Mouse (Mus musculus): ENCODE data around the gene Gna12. TPM values are rescaled to one million over a fixed set of nuclear protein-coding genes. Genes with fewer than 3 reads are reported as not detected.

Gene Gna12
- polyA plus RNA-seq, 1 experiment, result 49.5 TPM

DNA sequence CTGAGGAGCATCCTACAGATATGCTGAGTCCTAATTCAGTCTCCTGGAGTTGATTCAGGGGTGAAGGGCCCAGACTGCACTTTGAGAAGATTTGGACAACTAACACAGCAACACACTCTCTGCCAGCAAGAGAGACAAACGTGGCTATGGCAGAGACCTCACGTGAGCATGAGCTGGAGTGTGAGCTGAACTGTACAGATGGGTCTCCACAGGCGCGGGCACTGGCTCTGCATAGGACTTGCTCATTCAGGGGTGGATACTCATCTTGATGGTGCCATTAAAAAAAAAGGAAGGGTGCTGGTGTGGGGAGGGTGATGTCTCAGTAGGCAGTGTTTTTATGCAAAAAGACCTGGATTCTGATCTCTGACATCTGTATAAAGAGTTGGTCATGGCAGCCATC is 55.1 kb downstream of the Gna12 start:
- H3K4me3 ChIP-seq (ENCODE audit: insufficient read depth, low read length), result no peak overlapping the region
- H3K27ac ChIP-seq (ENCODE audit: insufficient read depth, low read length), result no peak overlapping the region
- no peaks in the 10 kb centered on the region for H3K4me1 ChIP-seq (ENCODE audit: control insufficient read depth, insufficient read depth, low read length)
- TF ChIP-seq POLR2A (IDR thresholded peaks at IDR 0.05; ENCODE audit: low read depth, low read length), result no peak
- no peak for TF ChIP-seq CTCF (IDR thresholded peaks at IDR 0.05; ENCODE audit: borderline replicate concordance, insufficient read depth, low read length)

DNA sequence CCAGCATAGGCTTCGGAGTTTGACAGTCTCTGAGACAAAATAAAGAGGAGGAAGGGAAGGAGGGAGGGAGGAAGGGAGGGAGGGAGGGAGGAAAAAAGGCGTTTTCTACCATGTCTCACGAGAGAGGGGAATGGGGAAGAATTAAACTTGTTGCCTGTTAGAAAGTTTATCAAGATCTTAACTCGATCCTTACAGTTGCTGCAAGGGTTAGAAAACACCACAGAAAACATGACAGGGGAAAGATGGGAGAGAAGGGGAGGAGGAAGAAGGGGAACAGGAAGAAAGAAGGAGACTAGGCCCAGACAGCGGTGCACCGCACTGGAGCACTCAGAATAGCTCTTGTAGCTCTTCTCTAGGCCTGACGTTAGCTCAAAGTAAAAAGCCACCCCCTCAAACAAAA is 58.1 kb downstream of the Gna12 start:
- Histone ChIP-seq H3K27ac (ENCODE audit: insufficient read depth, low read length) (no peak overlapping the region), H3K4me3 (ENCODE audit: insufficient read depth, low read length) (no peak overlapping the region), H3K4me1 (ENCODE audit: control insufficient read depth, insufficient read depth, low read length) (peaks cover 13% of the 10 kb centered on the region)
- TF ChIP-seq CTCF (IDR thresholded peaks at IDR 0.05; ENCODE audit: borderline replicate concordance, insufficient read depth, low read length) (no peak), POLR2A (IDR thresholded peaks at IDR 0.05; ENCODE audit: low read depth, low read length) (no peak)

DNA sequence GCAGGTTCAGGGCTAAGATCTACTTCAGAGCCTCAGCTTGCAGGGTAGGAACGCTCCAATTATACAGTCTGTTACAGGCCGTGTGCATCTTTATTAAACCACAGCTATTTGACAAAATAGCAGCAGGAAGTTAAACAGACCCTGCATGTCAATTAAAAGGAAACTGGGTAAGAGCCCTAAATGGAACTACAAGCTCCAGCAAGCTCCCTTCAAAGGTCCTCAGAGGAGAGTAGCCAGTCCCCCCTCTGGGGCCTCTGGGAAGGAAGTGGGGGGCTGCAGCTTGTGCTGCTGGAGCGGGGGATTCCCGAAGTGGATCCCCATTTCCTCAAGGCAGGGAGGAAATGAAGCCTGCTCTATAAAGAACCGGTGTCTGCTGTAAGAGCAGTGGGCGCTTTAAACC is 58.6 kb downstream of the Gna12 start:
- Histone ChIP-seq H3K4me3 (ENCODE audit: insufficient read depth, low read length) (no peak overlapping the region), H3K27ac (ENCODE audit: insufficient read depth, low read length) (peak overlapping the region; percentile 42; the same call in 1 of the 2 replicates), H3K4me1 (ENCODE audit: control insufficient read depth, insufficient read depth, low read length) (peaks cover 15% of the 10 kb centered on the region)
- no peak for TF ChIP-seq CTCF (IDR thresholded peaks at IDR 0.05; ENCODE audit: borderline replicate concordance, insufficient read depth, low read length)
- TF ChIP-seq POLR2A (IDR thresholded peaks at IDR 0.05; ENCODE audit: low read depth, low read length), result no peak

DNA sequence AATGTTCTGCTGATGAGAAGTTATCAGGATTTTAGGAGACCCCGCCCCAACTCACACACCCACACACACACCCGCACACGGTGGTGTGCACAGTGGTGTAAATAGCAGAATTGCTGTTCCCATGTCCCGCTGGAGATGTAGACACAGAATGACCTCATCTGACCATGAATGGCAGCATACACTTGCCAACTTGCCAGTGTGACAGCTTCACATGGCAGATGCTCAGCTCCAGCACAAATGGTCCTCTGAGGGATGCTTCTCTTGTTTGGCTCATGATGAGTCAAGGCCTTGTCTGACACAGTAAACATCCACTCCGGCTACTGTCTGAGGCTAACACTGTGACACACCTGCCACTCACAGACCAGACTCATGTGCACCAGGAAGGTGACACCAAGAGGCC is 61.9 kb downstream of the Gna12 start:
- Histone ChIP-seq H3K4me1 (ENCODE audit: control insufficient read depth, insufficient read depth, low read length) (peaks cover 22% of the 10 kb centered on the region), H3K27ac (ENCODE audit: insufficient read depth, low read length) (peak overlapping the region; percentile 70), H3K4me3 (ENCODE audit: insufficient read depth, low read length) (no peak overlapping the region)
- no peak for TF ChIP-seq POLR2A (IDR thresholded peaks at IDR 0.05; ENCODE audit: low read depth, low read length)
- TF ChIP-seq CTCF (IDR thresholded peaks at IDR 0.05; ENCODE audit: borderline replicate concordance, insufficient read depth, low read length), result no peak

DNA sequence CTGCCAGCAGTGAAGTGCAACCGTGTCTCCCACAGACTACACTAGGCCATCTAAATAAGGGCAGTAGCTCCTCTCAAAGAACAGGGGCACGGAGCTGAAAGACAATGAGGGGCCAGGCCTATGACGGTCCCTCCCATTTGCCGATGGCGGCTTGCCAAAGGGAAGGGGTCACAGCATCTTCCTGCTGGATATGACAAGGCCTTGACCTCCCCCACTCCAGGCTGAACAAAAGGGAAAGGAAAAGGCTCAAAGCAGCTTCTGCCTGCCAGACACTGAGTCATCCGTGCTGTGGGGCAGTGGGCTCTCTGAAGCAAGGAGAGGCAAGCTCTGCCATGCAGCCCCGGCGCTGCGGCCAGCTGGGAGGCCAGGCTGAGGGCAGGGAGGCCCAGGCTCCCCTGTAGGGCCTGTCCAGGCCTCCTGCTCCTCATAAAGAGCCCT is 62.5 kb downstream of the Gna12 start:
- TF ChIP-seq CTCF (IDR thresholded peaks at IDR 0.05; ENCODE audit: borderline replicate concordance, insufficient read depth, low read length), result no peak
- no peak for TF ChIP-seq POLR2A (IDR thresholded peaks at IDR 0.05; ENCODE audit: low read depth, low read length)
- Histone ChIP-seq H3K27ac (ENCODE audit: insufficient read depth, low read length) (peak overlapping the region; percentile 70), H3K4me1 (ENCODE audit: control insufficient read depth, insufficient read depth, low read length) (peaks cover 22% of the 10 kb centered on the region), H3K4me3 (ENCODE audit: insufficient read depth, low read length) (no peak overlapping the region)

DNA sequence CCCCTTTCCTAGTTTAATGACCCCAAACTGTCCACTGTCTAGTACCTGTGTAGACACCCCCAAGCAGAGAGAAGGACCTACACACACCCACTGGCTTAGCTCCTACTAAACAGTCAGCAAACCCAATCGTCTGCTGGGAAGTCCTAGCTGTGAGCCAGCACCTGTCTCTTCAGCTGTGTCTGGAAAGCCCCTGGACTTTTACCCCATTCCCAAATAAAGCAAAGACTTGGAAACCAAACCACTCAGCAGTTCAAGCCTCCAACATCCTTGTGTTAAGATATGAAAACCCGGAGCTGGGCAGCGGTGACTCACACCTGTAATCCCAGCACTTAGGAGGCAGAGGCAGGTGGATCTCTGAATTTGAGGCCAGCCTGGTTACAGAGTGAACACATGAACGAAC is 63.7 kb downstream of the Gna12 start:
- TF ChIP-seq POLR2A (IDR thresholded peaks at IDR 0.05; ENCODE audit: low read depth, low read length) (no peak), CTCF (IDR thresholded peaks at IDR 0.05; ENCODE audit: borderline replicate concordance, insufficient read depth, low read length) (no peak)
- Histone ChIP-seq H3K4me3 (ENCODE audit: insufficient read depth, low read length) (no peak overlapping the region), H3K27ac (ENCODE audit: insufficient read depth, low read length) (no peak overlapping the region), H3K4me1 (ENCODE audit: control insufficient read depth, insufficient read depth, low read length) (peaks cover 22% of the 10 kb centered on the region)

DNA sequence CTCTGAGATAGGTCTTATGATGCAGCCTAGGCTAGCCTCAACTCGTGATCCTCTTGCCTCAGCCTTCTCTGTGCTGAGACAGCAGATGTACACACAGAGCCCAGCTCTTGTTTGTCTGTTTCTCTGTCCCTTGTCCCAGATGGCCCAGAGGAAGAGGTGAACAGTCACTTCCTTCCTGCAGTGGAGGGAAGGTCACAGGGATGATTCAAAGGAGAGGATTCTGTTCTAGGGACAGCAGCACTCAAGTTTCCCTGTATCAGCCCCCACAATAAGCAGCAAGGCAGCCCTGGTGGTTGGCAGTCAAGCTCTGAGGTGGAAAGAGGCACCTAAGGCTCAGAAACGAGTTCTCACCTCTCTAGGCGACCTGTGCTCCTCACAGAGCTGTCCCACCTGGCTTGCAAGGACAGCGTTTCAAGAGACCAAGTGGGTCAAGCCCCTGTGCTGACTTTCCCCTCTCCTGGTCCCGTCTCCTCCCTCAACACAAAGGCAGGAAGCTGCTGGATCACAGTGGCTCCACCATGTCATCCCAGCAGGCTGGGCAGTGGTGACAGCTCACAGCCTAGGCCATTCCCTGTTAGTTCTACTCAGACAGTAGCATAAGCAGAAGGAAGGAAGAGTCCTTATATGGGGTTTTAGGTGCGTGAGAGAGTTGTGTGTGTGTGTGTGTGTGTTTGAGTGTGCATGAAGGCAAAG is 65.2 kb downstream of the Gna12 start:
- Histone ChIP-seq H3K4me1 (ENCODE audit: control insufficient read depth, insufficient read depth, low read length) (peaks cover 22% of the 10 kb centered on the region), H3K4me3 (ENCODE audit: insufficient read depth, low read length) (no peak overlapping the region), H3K27ac (ENCODE audit: insufficient read depth, low read length) (no peak overlapping the region)
- TF ChIP-seq CTCF (IDR thresholded peaks at IDR 0.05; ENCODE audit: borderline replicate concordance, insufficient read depth, low read length) (no peak), POLR2A (IDR thresholded peaks at IDR 0.05; ENCODE audit: low read depth, low read length) (no peak)

DNA sequence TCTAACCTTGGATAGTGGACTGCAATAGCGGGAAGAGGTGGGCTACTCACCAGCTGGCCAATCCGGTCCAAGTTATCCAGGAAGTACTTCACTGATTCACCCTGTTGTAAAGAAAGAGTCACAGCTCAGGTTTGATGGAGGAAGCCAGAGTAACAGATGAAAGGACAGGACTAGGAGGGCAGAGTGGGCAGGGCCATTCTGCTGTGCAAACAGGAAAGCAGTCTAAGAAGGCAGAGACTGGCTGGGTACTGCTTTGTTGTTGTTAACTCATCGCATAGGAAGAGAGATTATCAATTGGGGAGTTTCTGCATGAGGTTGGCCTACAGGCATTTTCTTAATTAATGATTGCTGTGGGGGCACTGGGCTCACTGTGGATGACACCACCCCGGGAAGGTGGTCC is 67.7 kb downstream of the Gna12 start:
- no peak for TF ChIP-seq CTCF (IDR thresholded peaks at IDR 0.05; ENCODE audit: borderline replicate concordance, insufficient read depth, low read length)
- TF ChIP-seq POLR2A (IDR thresholded peaks at IDR 0.05; ENCODE audit: low read depth, low read length), result no peak
- H3K4me3 ChIP-seq (ENCODE audit: insufficient read depth, low read length), result no peak overlapping the region
- H3K27ac ChIP-seq (ENCODE audit: insufficient read depth, low read length), result no peak overlapping the region
- H3K4me1 ChIP-seq (ENCODE audit: control insufficient read depth, insufficient read depth, low read length), result peaks cover 11% of the 10 kb centered on the region; the same call in 1 of the 2 replicates

DNA sequence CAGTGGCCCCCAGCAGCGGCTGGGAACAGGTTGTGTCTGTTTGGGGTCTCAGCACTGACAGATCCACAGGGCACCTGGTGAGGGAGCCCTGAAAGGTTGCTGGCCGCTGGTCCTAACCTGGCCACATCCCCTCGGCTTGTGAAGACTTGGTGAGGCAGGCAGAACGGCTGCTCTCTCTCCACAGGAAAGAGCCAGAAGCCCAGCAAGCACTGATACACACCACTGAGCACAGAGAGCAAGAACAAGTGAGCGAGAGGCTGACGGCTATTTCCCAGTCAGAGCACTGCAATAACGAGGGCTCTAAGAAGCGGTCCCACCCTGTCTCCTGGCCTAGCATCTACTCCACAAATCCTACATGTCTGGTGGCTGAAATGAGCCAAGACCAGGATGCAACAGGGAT is 71.4 kb downstream of the Gna12 start:
- TF ChIP-seq CTCF (IDR thresholded peaks at IDR 0.05; ENCODE audit: borderline replicate concordance, insufficient read depth, low read length) (no peak), POLR2A (IDR thresholded peaks at IDR 0.05; ENCODE audit: low read depth, low read length) (no peak)
- no peak overlapping the region for H3K27ac ChIP-seq (ENCODE audit: insufficient read depth, low read length)
- H3K4me1 ChIP-seq (ENCODE audit: control insufficient read depth, insufficient read depth, low read length), result no peaks in the 10 kb centered on the region; the same call in 1 of the 2 replicates
- H3K4me3 ChIP-seq (ENCODE audit: insufficient read depth, low read length), result no peak overlapping the region

DNA sequence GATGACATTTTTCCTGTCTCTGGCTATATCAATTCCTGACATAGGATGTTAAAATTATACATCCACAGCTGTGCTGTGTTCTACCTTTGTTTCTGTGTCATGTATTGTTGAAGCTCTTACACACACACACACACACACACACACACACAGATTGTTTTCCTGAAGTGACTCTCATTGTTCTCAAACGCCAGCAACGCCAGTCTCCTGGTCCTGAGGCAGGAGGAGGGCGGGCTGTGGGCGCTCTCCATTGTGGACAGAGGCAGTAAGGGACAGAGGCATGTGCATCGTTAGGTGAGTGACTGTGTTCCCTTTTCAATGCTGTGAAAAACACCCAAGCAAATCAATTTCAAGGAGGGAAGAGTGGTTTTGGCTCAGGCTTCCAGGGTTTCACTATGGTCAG is 77.0 kb downstream of the Gna12 start:
- TF ChIP-seq CTCF (IDR thresholded peaks at IDR 0.05; ENCODE audit: borderline replicate concordance, insufficient read depth, low read length), result no peak
- TF ChIP-seq POLR2A (IDR thresholded peaks at IDR 0.05; ENCODE audit: low read depth, low read length), result no peak
- Histone ChIP-seq H3K27ac (ENCODE audit: insufficient read depth, low read length) (no peak overlapping the region), H3K4me3 (ENCODE audit: insufficient read depth, low read length) (no peak overlapping the region), H3K4me1 (ENCODE audit: control insufficient read depth, insufficient read depth, low read length) (no peaks in the 10 kb centered on the region; the same call in 1 of the 2 replicates)
